ENCODE assay signal across 9 mouse cellular contexts in the genomic region with DNA sequence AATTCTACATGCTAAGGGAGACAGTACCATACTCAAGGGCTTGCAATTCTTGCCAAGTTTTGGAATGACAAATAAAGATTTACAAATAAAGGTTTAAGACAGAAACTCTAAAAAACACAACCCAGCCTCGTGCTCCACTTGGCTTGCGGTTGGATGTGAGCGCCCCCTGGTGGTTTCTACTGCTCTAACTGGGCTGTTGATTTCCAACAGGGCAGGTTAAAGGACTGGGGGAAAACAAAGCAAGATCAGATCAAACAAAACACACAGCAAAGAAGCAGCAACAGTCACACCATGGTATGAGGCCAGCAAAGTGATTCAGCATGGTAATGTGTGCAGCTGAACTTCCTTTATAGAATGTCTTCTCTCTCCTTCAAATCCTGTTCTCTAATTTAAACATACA.
A peak's percentile ranks its signal among the peaks of the same experiment; 100 is the strongest.
DNase-seq lines count a peak whose midpoint lies in the region; ATAC-seq and TF ChIP-seq lines count a peak whose summit lies in the region.
"Had no signal": no experiment of that assay in that cellular context is flagged by ENCODE, and none has a peak within 500 bp of the region (broad histone marks: within the 10 kb centered on the region; RNA-seq: fewer than 3 reads in every experiment).

No protein-coding gene starts in this region.

- no peak overlapping the region for H3K9ac ChIP-seq in heart, embryonic 11.5 days (ENCODE audit: low read depth, low read length)
- H3K9ac ChIP-seq in forebrain, embryonic 13.5 days: no peak overlapping the region
- no peak overlapping the region for H3K9ac ChIP-seq in hindbrain, embryonic 13.5 days
- no peak overlapping the region for H3K9ac ChIP-seq in midbrain, embryonic 14.5 days (replicated peaks; ENCODE audit: low read length)

- H3K9me3 ChIP-seq in heart, embryonic 11.5 days (replicated peaks; ENCODE audit: control insufficient read depth, low read length): no peaks in the 10 kb centered on the region
- no peaks in the 10 kb centered on the region for H3K9me3 ChIP-seq in forebrain, embryonic 13.5 days (replicated peaks)
- H3K9me3 ChIP-seq in hindbrain, embryonic 13.5 days: no peaks in the 10 kb centered on the region
- H3K9me3 ChIP-seq in midbrain, embryonic 14.5 days (ENCODE audit: control insufficient read depth, low read length): no peaks in the 10 kb centered on the region

- 5% methylated on average over 3 of the region's 3 CpGs for WGBS in heart, embryonic 11.5 days (ENCODE audit: insufficient replicate concordance)
- 3% methylated on average over 3 of the region's 3 CpGs for WGBS in forebrain, embryonic 13.5 days
- 3% methylated on average over 3 of the region's 3 CpGs for WGBS in hindbrain, embryonic 13.5 days
- WGBS in midbrain, embryonic 14.5 days: 4% methylated on average over 3 of the region's 3 CpGs

- no peaks in the 10 kb centered on the region for H3K27me3 ChIP-seq in heart, embryonic 11.5 days (ENCODE audit: control insufficient read depth, insufficient read depth, low read length)
- H3K27me3 ChIP-seq in forebrain, embryonic 13.5 days: no peaks in the 10 kb centered on the region
- no peaks in the 10 kb centered on the region for H3K27me3 ChIP-seq in hindbrain, embryonic 13.5 days
- no peaks in the 10 kb centered on the region for H3K27me3 ChIP-seq in midbrain, embryonic 14.5 days (ENCODE audit: control insufficient read depth, insufficient read depth, low read length)
- no peaks in the 10 kb centered on the region; the same call in 1 of the 2 replicates for H3K27me3 ChIP-seq in splenic B cell, adult 2 months (ENCODE audit: control insufficient read depth, insufficient read depth, low read length, poor library complexity, severe bottlenecking)
- H3K27me3 ChIP-seq: megakaryocyte, embryonic 14.5 days had no signal

- H3K4me2 ChIP-seq in heart, embryonic 11.5 days: no peak overlapping the region
- H3K4me2 ChIP-seq in forebrain, embryonic 13.5 days: no peak overlapping the region
- H3K4me2 ChIP-seq in hindbrain, embryonic 13.5 days: no peak overlapping the region
- H3K4me2 ChIP-seq in midbrain, embryonic 14.5 days (ENCODE audit: low read length): no peak overlapping the region

- TF ChIP-seq CTCF in bone marrow macrophage, adult 2 months (IDR thresholded peaks at IDR 0.05; ENCODE audit: low read depth, low read length): peak; percentile 88

- H3K27ac ChIP-seq in heart, embryonic 11.5 days (ENCODE audit: low read depth, low read length): no peak overlapping the region
- H3K27ac ChIP-seq in bone marrow macrophage, adult 2 months (ENCODE audit: insufficient read depth, low read depth, low read length): no peak overlapping the region
- no peak overlapping the region for H3K27ac ChIP-seq in forebrain, embryonic 13.5 days
- no peak overlapping the region for H3K27ac ChIP-seq in hindbrain, embryonic 13.5 days
- no peak overlapping the region for H3K27ac ChIP-seq in midbrain, embryonic 14.5 days (replicated peaks; ENCODE audit: low read depth, low read length)

- H3K4me1 ChIP-seq in heart, embryonic 11.5 days (ENCODE audit: control insufficient read depth, insufficient read depth, low read length): no peaks in the 10 kb centered on the region
- no peaks in the 10 kb centered on the region for H3K4me1 ChIP-seq in bone marrow macrophage, adult 2 months (ENCODE audit: control insufficient read depth, insufficient read depth, low read length)
- peaks cover 7% of the 10 kb centered on the region; the same call in 1 of the 2 replicates for H3K4me1 ChIP-seq in forebrain, embryonic 13.5 days
- H3K4me1 ChIP-seq in hindbrain, embryonic 13.5 days (replicated peaks): no peaks in the 10 kb centered on the region
- H3K4me1 ChIP-seq in midbrain, embryonic 14.5 days (ENCODE audit: control insufficient read depth, insufficient read depth, low read length): no peaks in the 10 kb centered on the region
- H3K4me1 ChIP-seq: megakaryocyte, embryonic 14.5 days had no signal

- H3K36me3 ChIP-seq in heart, embryonic 11.5 days (ENCODE audit: control insufficient read depth, insufficient read depth, low read length): no peaks in the 10 kb centered on the region
- H3K36me3 ChIP-seq in forebrain, embryonic 13.5 days (ENCODE audit: poor library complexity, severe bottlenecking): no peaks in the 10 kb centered on the region
- H3K36me3 ChIP-seq in hindbrain, embryonic 13.5 days: no peaks in the 10 kb centered on the region
- H3K36me3 ChIP-seq in midbrain, embryonic 14.5 days (ENCODE audit: control insufficient read depth, insufficient read depth, low read length): no peaks in the 10 kb centered on the region
- H3K36me3 ChIP-seq in splenic B cell, adult 2 months (ENCODE audit: control insufficient read depth, insufficient read depth, low read length, poor library complexity, severe bottlenecking): no peaks in the 10 kb centered on the region

- ATAC-seq in heart, embryonic 11.5 days (replicated peaks; ENCODE audit: insufficient number of reproducible peaks, low FRiP score, low TSS enrichment): no peak
- peak; percentile 86 for ATAC-seq in forebrain, embryonic 13.5 days
- peak; percentile 57; the same call in 1 of the 2 replicates for ATAC-seq in hindbrain, embryonic 13.5 days (ENCODE audit: low FRiP score)
- ATAC-seq in midbrain, embryonic 14.5 days (ENCODE audit: low FRiP score, low TSS enrichment): no peak; the same call in 1 of the 2 replicates

- TF ChIP-seq POLR2A in bone marrow macrophage, adult 2 months (IDR thresholded peaks at IDR 0.05; ENCODE audit: borderline replicate concordance, low read depth, low read length): no peak

- no peak overlapping the region for H3K4me3 ChIP-seq in heart, embryonic 11.5 days (ENCODE audit: low read depth, low read length)
- H3K4me3 ChIP-seq in bone marrow macrophage, adult 2 months (ENCODE audit: insufficient read depth, low read length): no peak overlapping the region
- H3K4me3 ChIP-seq in forebrain, embryonic 13.5 days: no peak overlapping the region
- H3K4me3 ChIP-seq in hindbrain, embryonic 13.5 days: no peak overlapping the region
- H3K4me3 ChIP-seq in midbrain, embryonic 14.5 days (replicated peaks; ENCODE audit: low read depth, low read length): no peak overlapping the region
- H3K4me3 ChIP-seq: megakaryocyte, embryonic 14.5 days had no signal

- peak; percentile 89 for DNase-seq in heart, adult 11 months
- DNase-seq in left cerebral cortex, adult 8-10 months (ENCODE audit: low spot score in 2 of 2): peak; percentile 25 to 62
- peak; percentile 90 for DNase-seq in midbrain, embryonic 14.5 days
- peak; percentile 24 for DNase-seq in splenic B cell, adult 2 months (ENCODE audit: low read depth, low spot score)

Comparison
In these comparisons a context has a peak if more than half of its experiments do, and no peak if none do; other contexts are left out.
1. DNase-seq: peak in every context shown above with its lines; median percentile 90 in midbrain, embryonic 14.5 days; 89 in heart, adult 11 months; 44 in left cerebral cortex, adult 8-10 months; 24 in splenic B cell, adult 2 months.
2. ATAC-seq: peak in forebrain, embryonic 13.5 days (single experiment) and hindbrain, embryonic 13.5 days (single experiment); none in heart, embryonic 11.5 days (single experiment) and midbrain, embryonic 14.5 days (single experiment).